Mouse (Mus musculus): ENCODE measurements around the gene AW549877.
A peak's percentile ranks its signal among the peaks of the same experiment; 100 is the strongest.

Gene AW549877

DNA sequence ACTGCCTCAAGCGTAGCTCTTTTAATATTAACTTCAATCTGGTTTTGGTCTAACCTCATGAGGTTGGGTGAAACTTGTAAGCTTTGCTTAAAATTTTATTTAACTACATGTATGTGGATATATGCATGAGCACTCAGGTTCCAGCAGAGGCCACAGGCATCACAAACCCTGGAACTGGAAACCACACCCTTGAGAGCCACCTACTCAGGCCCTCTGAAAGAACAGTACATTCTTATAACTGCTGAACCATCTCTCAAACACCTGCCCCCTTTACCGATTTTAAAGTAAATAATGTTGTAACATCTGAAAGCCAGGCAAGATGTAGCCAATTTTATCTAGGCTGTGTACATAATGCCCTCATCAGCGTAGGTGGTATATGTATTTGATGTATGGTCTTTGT lies 15.7 kb downstream of the AW549877 start:
- no peak for DNase-seq

GRCm38 (mm10) chr15:3979061-3979848 lies 16.3 kb downstream of the AW549877 start, which contains the start of gene Fbxo4:
Fbxo4 (minus strand) TSS chr15:3979573.
- DNase-seq, result peak; percentile 71

DNA sequence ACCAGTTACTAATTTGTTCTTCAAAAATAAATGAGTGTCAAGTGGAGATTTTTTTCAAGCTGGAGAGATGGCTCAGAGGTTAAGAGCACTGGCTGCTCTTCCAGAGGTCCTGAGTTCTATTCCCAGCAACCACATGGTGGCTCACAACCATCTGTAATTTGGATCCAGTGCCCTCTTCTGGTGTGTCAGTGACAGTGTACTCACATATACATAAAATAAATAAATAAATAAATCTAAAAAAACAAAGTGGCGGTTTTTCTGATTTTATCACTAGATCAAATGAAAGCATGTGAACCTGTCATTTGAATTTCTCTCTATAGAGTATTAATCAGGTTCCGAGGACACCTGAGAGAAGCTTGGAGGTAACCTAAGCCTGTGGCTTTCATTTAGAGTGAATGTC lies 17.3 kb downstream of the AW549877 start:
- no peak for DNase-seq

DNA sequence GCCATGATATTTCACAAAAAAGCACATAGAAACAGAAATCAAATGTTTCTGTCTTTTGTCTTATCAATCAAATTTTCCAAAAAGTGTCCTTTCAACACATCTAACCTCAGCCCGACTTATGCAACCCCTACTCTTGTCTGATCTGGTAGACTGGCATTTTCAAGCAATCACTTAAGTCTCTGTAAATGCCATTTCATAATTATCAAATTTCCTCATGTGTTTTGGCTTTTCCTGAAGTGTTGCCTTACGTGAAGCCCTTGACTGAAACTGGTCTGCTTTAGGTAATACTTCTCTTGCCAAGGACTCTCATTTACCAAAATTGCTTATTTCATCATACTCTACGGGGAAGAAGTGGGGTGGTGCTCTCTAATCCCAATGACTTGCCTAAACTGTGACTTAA lies 22.2 kb downstream of the AW549877 start:
- DNase-seq, result no peak

DNA sequence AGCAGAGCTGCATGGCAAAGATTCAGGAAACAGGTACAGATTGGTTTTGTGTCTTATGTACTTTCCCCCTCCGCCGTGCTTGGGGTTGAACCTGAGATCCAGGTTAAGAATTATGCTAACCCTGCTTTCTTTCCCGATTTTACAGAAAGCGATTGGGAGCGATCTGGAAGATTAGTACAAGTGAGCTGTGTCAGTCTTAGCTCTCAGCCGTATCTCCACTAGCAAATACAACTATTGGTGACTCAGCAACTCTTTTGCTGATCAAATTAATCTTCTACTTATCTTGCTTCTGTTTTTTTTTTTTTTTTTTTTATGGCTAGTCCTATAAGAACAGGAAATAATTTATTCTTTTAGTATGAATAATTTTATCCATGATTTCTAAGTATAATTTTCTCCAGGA lies 25.4 kb downstream of the AW549877 start:
- DNase-seq, result no peak

DNA sequence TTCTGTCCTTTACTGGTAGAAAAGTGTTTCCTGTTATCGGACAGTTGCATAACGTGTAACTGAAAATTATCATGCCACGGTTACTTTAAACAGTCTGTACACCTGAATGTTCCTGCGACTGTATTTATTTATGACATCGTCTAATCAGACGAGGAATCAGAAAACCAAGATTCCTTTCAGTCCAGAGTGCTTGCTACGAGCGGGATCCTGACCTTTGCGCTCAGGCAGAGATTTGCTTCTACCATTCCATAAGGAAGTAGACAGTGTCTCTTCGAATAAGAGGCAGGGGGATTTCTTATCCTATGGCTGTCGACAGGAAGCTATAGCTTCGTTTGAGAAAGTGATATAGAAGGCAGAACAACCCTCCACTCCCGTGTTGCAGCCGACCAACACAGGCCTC lies 25.8 kb downstream of the AW549877 start:
- no peak for DNase-seq

DNA sequence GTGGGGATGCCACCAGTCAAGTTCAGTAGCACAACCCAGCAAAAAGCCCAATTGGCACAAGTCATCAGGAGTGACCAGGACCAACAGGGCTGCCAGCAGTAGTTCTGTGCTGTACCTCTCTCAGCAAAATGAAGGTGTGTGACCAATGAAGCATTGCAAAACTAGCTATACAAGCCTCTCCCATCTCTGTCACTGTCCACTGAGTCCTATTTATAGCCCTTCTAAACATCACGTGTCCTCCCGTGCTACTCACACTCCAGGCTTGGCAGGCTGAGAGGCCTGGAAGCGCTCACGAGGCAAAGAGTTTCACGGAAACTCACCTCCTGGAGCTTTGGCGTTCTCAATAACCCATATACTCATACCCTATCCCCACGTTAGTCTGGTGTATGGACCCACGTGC lies 33.3 kb downstream of the AW549877 start:
- DNase-seq, result no peak

DNA sequence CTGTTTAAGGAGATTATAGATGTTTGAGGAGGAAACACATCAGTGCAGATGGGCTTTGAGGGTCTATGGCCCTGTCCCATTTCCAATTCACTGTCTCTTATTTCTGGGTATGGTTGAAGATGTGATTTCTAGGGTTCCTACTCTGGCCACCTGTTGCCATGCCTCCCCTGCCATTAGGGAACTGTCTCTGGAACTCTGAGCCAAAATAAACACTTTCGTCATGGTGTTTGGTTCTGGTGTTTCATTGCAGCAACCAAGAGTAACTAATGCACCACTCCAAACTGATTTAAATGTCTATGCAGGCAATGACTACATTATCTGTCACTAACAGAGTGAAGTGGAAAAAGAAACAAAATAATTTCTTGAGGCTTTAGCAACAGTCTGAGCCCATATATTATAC lies 35.5 kb downstream of the AW549877 start:
- DNase-seq, result no peak

GRCm38 (mm10) chr15:3957982-3958381 lies 37.6 kb downstream of the AW549877 start:
- peak; percentile 37 for DNase-seq

DNA sequence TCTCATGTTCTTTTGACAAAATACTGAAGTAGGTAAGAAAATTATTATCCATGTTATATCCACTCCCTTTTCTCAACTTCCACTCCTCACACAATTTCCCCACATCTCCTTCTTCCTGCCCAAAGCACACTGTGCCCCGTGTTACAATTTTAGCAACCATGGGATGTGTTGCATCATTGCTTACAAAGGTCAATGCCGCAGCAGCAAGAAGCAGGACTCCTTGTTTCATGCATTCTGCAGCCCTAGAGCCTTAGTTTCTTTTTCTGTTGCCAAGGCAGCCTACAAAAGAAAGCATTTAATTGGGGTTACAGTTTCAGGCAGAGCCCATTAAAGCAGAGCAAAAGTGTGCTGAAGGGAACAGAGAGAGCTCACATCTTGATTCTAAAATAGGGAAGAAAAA lies 40.6 kb downstream of the AW549877 start:
- no peak for DNase-seq

DNA sequence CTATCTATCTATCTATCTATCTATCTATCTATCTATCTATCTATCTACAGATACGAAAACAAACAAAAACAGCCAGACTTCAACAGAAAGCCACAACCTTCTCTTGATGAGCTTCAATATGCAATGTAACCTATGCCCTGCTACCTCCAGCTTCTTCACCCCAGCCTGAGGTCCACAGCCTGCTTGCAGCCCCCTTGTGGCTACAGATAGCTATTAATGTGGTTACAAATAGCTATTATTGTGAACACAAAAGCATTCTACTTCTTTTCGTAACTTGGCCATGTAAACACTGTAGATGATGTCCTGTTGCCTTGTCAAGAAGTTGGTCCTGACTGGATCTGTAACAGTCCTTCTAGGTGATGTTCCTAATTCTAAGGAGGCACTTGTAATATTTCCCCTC lies 57.4 kb downstream of the AW549877 start:
- no peak for DNase-seq

DNA sequence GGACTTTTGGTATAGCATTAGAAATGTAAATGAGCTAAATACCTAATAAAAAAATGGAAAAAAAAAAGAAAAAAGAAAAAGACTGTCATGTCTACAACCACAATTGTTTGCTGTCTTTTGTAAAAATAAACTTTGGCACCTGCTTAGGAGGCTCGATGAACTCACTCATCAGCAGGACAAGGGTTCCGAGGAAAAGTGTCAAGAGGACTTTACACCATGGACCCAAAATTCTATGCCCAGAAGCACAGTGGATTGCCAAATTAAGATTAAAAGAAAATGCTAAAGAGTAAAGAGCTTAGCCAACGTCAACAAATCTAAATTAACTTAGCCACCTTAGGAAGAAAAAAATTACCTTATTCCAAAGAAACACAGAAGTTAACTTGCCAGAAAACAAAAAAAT lies 59.5 kb downstream of the AW549877 start:
- no peak for DNase-seq

- no peak for DNase-seq
Observed at GRCm38 (mm10) chr15:3933466-3933865, 62.1 kb downstream of the AW549877 start.

All from right cerebral cortex, postnatal 4 days (tissue).